Mouse (Mus musculus) Patski (cell line): ENCODE data around the gene Gm5767. TPM values are rescaled to one million over a fixed set of nuclear protein-coding genes. Genes with fewer than 3 reads are reported as not detected.

Source experiments
- ATAC-seq: fragments of 100-300 bp; one replicate; pipeline ENCODE4 v1.8.0; 2021
- CTCF ChIA-PET: fragments of 350-600 bp; sonication (Branson Sonifier 250); formaldehyde crosslinking; loops from one replicate; lab custom pipeline; 2022; ENCODE audit warnings: inconsistent platforms; lab: Charles Lee
- POLR2A ChIA-PET: fragments of 350-600 bp; sonication (Branson Sonifier 250); formaldehyde crosslinking; loops from one replicate; lab custom pipeline; 2022; ENCODE audit warnings: antibody characterized with exemption, inconsistent platforms; lab: Charles Lee
- DNase-seq: peaks from one replicate; pipeline ENCODE4 v3.0.0-alpha.2; 2011; ENCODE audit warnings: low read depth, low spot score
- H3K27me3 ChIP-seq: fragments of 371-371 bp; one replicate; pipeline ENCODE4 v1.5.1; 2021
- CTCF ChIP-seq: fragments of 100-300 bp; IDR thresholded peaks from one replicate; pipeline ENCODE4 v1.5.1; 2021
- in situ Hi-C: fragments of 300-500 bp; cut with MboI; formaldehyde crosslinking; loops from 3 replicates; pipeline ENCODE4 v1.11.1; 2018; ENCODE audit warnings: low pct_unique_long_range_greater_than_20kb, mixed read lengths
- polyA plus RNA-seq: library from polyadenylated mRNA; unstranded; gene quantifications from one replicate; pipeline ENCODE4 v1.2.3, GENCODE M21; 2021

The Gm5767 gene
- polyA plus RNA-seq, 1 experiment from 2014 or later, result not detected

DNA sequence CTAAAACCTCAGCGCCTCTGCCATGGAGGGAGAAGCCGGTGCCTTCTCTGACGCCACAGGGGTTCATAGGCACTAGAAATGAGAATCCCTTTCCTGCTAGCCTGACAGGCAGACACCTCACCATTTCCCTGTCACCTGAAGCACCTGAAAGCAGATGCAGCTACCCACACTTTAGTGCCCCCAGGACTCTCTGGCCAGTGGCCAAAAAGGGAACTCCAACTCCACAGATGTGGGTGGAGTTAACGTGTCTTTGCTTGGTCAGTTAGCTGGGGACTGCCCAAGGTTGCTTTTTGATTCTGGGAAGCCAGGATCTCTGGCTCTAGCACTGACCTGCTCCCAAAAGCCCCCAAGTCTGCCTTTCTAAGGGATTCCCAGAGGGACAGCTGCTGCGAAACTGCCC is 11.1 kb upstream of the Gm5767 start:
- ChIA-PET POLR2A (interaction anchor here (1.2 kb wide), 1 partner anchor 19 kb away, joined by 3 read pairs; no protein-coding TSS in a partner anchor), CTCF (interaction anchor here (1.1 to 1.5 kb wide), 2 partner anchors 26 to 175 kb away, joined by 6 read pairs; no protein-coding TSS in a partner anchor)
- no peak for ATAC-seq
- no peaks in the 10 kb centered on the region for H3K27me3 ChIP-seq
- in situ Hi-C loops, result no loop called here
- DNase-seq, result no peak
- TF ChIP-seq CTCF, result no peak

DNA sequence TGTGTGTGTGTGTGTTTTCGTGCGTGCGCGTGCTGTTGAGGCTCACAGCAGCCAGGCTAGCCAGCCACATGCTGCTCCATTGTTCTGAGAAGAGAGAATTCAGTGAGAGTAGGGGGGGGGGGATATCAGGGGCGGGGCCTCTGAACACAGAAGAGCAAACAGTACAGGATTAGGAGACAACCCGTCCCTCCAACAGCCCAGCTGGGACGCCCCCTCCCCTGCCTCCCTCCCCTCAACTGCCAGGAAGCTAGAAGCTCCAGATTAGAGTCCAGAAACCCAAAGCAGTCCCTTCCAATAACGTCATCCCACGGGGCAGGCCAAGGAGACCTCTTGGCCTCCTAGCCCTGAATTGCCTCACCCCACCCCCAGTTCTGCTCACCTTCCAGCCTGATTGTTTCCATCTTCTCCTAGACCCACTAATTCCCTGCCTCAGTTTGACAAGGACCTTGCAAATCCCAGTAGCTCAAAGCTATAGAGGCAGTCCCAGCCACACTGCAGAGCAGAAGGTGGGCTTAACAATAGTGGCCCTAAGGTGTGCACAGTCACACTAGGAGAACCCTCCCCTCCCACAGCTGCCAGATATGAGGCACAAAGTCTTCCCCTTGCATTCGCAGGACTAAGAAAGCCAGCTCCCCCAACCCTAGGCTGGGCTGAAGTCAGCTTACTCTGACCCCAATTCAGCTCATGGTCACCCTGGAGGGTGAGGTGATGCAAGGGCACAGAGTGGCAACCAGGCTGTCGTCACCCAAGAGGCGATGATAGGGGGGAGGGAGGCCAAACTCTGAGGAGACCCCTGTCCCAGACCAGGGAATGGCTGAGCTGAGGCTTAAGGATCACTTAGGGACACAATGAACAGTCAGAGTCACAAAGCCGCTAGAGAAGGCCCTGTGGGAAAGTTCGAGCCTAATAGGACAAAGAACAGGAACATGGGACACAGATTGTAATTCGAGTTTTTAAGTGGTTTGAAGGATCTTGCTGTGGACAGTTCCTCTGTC is 10.2 kb upstream of the Gm5767 start:
- no peak for TF ChIP-seq CTCF
- in situ Hi-C loops, result no loop called here
- DNase-seq (no peak), ATAC-seq (no peak)
- no peaks in the 10 kb centered on the region for H3K27me3 ChIP-seq
- ChIA-PET CTCF (interaction anchor here (0.8 to 4.8 kb wide), 5 partner anchors 9 to 257 kb away, joined by 3 to 25 read pairs (median 6); no protein-coding TSS in a partner anchor), POLR2A (interaction anchor here (1.1 to 1.2 kb wide), 2 partner anchors 20 to 156 kb away, joined by 3 read pairs; no protein-coding TSS in a partner anchor)

DNA sequence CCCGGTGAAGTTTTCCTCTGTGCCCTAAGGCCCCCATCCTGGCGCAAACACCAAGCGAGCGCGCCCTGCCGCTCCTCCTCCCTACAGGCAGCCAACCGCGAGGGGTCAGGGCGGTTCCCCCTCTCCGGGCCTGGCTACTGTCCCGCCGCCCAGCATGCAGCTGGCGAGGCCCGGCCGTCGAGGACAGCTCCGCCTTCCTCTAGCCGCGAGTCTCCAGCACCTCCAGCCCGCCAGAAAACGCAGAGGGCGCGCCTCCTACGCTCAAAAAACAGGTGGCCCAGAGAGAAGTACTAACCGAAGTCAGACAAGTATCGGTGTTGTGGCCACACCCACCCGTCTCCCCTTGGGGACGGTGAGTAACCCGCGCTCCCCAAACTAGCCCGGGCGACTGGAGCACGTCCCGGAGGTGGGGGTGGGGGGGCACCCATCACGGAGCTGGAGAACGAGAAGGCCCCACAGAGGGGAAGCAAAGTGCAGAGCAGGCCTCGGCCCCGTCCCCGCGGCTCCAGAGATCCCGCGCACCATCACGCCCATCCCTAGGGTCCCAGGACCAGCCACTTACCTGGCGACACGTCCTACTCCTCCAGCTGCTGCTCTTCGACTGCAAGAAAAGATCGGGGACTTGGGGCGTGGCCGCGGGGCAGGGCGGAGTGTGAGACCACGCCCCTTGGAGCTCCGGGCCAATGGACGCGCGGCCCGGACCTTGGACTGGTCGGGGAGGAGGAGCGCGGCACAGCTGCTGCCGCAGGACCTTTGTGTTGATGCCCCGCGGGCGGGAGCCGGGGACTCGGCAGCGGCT is 8.8 kb upstream of the Gm5767 start, which contains the start of gene Carhsp1:
Carhsp1 (minus strand) TSS at position 605 of the 799 bp plus-strand sequence.
- ChIA-PET POLR2A (interaction anchor here (0.7 to 1.6 kb wide), 5 partner anchors 14 to 157 kb away, joined by 3 to 4 read pairs (median 3); no protein-coding TSS in a partner anchor), CTCF (interaction anchor here (0.8 to 4.8 kb wide), 4 partner anchors 10 to 259 kb away, joined by 3 to 25 read pairs (median 12); no protein-coding TSS in a partner anchor)
- TF ChIP-seq CTCF, result no peak
- ATAC-seq (peak; percentile 85), DNase-seq (no peak)
- no peaks in the 10 kb centered on the region for H3K27me3 ChIP-seq
- in situ Hi-C loops, result no loop called here

DNA sequence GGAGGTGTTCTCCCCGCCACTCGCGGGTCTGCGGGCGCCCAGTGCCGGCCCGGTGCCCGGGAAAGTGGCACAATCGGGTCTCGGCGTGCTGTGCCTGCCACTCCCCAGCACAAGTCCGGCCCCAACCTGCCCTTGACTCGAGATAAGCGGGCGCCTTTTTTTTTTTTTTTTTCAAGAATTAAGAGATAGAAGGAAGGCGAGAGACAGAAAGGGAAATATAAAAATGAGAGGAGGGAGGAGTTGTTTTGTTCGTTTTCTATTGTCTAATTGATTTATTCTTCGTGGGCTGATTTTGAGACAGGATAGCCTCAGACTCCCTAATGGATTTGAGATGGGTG is 8.3 kb upstream of the Gm5767 start:
- ChIA-PET CTCF (interaction anchor here (0.8 to 4.8 kb wide), 3 partner anchors 178 to 259 kb away, joined by 3 to 25 read pairs (median 20); partner anchors contain the start of gene Mettl22), POLR2A (interaction anchor here (0.7 to 1.6 kb wide), 5 partner anchors 15 to 542 kb away, joined by 3 to 4 read pairs (median 3); no protein-coding TSS in a partner anchor)
- in situ Hi-C loops, result no loop called here
- no peaks in the 10 kb centered on the region for H3K27me3 ChIP-seq
- DNase-seq (no peak), ATAC-seq (no peak)
- TF ChIP-seq CTCF, result no peak

DNA sequence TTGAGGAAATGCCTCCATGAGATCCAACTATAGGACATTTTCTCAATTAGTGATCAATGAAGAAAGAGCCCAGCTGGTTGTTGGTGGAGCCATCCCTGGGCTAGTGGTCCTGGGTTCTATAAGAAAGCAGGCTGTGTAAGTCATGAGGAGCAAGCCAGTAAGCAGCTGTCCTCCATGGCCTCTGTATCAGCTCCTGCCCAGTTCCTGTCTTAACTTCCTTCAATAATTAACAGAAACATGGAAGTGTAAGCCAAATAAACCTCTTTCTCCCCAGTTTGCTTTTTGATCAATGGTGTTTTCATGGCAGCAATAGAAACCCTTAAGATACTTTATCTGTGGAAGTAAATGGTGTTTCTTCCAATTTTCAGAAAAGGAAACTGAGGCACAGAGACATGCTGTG is 7.8 kb upstream of the Gm5767 start:
- DNase-seq (no peak), ATAC-seq (no peak)

DNA sequence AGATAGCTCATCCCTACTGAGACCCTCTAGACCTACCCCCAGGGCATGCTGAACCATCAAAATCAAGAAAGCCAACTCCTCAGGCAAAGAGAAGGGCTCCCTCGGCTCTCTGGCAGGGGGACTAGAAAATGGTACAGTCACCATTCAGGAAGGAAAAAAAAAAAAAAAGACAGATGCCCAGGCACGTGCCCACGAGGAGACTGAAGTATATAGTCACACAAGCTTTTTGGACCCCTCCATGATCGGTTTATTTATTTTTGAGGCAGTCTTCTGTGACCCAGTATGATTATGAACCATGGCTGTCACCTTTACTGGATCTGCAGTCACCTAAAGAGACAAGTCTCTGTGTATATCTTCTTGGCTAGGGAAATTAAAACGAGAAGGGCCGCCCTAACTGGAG is 7.2 kb upstream of the Gm5767 start:
- H3K27me3 ChIP-seq, result no peaks in the 10 kb centered on the region
- TF ChIP-seq CTCF, result no peak
- POLR2A ChIA-PET, result no interaction called here
- CTCF ChIA-PET, result interaction anchor here (0.7 to 4.8 kb wide), 4 partner anchors 12 to 260 kb away, joined by 3 to 25 read pairs (median 14); no protein-coding TSS in a partner anchor
- ATAC-seq (no peak), DNase-seq (no peak)
- in situ Hi-C loops, result no loop called here

More for the DNA sequence above, 7.8 kb upstream of the Gm5767 start:
- TF ChIP-seq CTCF, result no peak
- no peaks in the 10 kb centered on the region for H3K27me3 ChIP-seq
- CTCF ChIA-PET, result interaction anchor here (0.8 to 4.8 kb wide), 4 partner anchors 24 to 260 kb away, joined by 3 to 25 read pairs (median 14); partner anchors contain the start of gene Mettl22
- in situ Hi-C loops, result no loop called here
- POLR2A ChIA-PET, result interaction anchor here (0.7 to 1.6 kb wide), 3 partner anchors 15 to 542 kb away, joined by 3 to 4 read pairs (median 4); no protein-coding TSS in a partner anchor

DNA sequence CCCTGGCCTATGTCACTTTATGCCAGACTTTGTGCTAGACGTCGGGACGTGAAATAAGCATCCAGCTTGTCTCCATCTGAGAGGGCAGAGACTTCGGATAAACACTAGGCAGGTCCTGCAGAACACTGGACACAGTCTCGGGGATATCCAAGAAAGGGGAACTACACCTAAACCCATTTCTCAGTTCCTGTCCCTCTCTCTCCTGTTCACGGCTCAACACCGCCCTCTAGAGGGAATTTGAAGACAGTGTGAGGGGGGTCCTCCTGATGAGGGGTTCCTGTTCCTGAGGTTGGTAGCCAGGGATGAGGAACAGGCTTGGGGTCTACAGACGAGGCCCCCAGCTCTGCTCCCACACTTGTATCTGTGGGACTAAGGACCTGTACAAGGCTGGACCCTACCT is 6.4 kb upstream of the Gm5767 start:
- ChIA-PET CTCF (interaction anchor here (0.7 to 4.8 kb wide), 8 partner anchors 12 to 261 kb away, joined by 3 to 25 read pairs (median 4); no protein-coding TSS in a partner anchor), POLR2A (interaction anchor here (1.5 kb wide), 1 partner anchor 181 kb away, joined by 4 read pairs; no protein-coding TSS in a partner anchor)
- in situ Hi-C loops, result no loop called here
- no peaks in the 10 kb centered on the region for H3K27me3 ChIP-seq
- TF ChIP-seq CTCF, result no peak
- ATAC-seq, result no peak
- no peak for DNase-seq

DNA sequence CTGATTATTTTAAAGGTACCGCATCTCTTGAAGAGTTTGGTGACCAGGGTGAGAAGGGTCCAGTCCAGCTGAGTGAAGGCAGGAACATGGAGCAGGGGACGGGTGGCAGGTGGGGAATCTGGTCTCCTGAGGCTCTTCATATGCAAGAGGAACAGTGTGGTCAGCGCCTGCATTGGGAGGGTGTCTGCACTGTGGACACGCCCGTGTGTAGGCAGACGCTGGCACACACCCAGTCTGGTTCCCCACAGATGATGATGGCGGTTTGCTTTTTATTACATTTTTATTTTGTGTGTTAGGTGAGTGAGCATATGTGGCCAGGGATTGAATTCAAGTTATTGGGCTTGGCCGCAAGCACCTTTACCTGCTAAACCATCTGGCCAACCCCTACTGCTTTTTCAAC is 5.0 kb upstream of the Gm5767 start:
- no peak for TF ChIP-seq CTCF
- ATAC-seq, result no peak
- no peaks in the 10 kb centered on the region for H3K27me3 ChIP-seq
- ChIA-PET POLR2A (no interaction called here), CTCF (interaction anchor here (1.0 to 4.8 kb wide), 4 partner anchors 9 to 264 kb away, joined by 3 to 25 read pairs (median 4); no protein-coding TSS in a partner anchor)
- in situ Hi-C loops, result loop anchor here (5.0 kb wide), 3 partner anchors 38 to 263 kb away; partner anchors contain the start of genes Pmm2 and Tmem186
- no peak for DNase-seq

DNA sequence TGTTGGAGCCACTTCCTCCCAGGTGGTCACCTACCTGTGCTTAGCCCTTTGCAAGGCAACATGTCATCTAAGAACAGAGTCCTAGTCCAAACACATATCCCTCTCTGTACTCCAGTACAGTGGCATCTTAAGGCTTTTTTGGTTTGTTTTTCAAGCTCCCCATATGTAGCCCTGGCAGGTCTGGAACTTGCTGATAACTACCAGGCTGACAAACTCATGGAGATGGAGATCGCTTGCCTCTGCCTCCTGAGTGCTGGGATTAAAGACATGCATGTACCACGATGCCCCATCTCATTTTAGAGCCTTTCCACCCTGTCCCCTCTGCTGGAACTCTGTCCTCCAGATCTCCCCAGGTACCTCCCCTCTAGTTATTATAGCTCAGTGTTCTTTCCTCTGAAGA is 4.3 kb upstream of the Gm5767 start:
- ATAC-seq (no peak), DNase-seq (no peak)
- POLR2A ChIA-PET, result no interaction called here
- no peaks in the 10 kb centered on the region for H3K27me3 ChIP-seq
- in situ Hi-C loops, result loop anchor here (5.0 kb wide), 3 partner anchors 39 to 264 kb away; partner anchors contain the start of genes Pmm2 and Tmem186
- CTCF ChIA-PET, result interaction anchor here (0.6 to 1.4 kb wide), 8 partner anchors 10 to 264 kb away, joined by 3 to 6 read pairs (median 3); no protein-coding TSS in a partner anchor
- TF ChIP-seq CTCF, result no peak
